Mouse (Mus musculus): ENCODE measurements around the gene Cox8c.

Cox8c gene

GRCm38 (mm10) chr12:102899091-102899490 lies at the start of gene Cox8c:
Gene Cox8c, plus strand, starts transcription at chr12:102899316.
- DNase-seq: no peak

DNA sequence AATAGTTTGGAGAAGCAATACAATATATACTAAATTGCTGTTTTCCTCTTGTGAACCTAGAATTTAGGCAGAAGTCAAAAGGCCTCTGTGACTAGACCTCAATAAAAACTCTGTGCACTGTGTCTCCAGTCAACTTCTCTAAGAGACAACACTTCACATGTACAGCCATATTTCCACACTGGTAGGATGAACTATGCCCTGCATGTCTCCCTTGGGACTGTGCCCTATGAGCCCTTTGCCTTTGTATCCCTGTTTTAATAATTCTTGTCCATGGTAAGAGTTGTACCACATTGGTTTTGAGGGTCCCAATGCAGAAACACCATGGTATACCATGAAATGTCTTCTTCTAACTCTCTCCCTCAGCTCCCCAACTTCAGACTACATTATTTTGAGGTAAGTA lies 38.3 kb upstream of the Cox8c start:
- no peak for DNase-seq

GRCm38 (mm10) chr12:102869802-102870201 lies 29.3 kb upstream of the Cox8c start:
- DNase-seq: no peak

DNA sequence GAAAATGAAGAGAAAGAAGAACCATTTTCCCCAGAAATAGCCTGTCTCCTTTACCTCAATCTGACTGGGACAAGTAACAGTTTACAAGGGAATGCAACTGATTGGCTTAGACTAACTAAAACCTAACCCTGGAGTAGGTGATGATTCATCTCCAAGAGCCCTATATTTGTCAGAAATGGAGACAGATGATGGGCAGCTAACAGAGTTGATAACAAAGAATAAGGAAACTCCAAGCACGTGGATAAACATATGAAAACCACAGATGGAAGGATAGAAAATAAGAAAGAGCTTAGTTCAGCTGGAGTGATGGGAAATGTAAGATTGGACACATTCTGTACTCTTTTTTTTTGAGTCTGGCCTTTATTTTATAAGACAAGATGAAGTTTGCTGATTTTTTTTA lies 28.6 kb upstream of the Cox8c start:
- DNase-seq: no peak

GRCm38 (mm10) chr12:102877301-102878030 lies 21.6 kb upstream of the Cox8c start:
- DNase-seq: peak; percentile 34

DNA sequence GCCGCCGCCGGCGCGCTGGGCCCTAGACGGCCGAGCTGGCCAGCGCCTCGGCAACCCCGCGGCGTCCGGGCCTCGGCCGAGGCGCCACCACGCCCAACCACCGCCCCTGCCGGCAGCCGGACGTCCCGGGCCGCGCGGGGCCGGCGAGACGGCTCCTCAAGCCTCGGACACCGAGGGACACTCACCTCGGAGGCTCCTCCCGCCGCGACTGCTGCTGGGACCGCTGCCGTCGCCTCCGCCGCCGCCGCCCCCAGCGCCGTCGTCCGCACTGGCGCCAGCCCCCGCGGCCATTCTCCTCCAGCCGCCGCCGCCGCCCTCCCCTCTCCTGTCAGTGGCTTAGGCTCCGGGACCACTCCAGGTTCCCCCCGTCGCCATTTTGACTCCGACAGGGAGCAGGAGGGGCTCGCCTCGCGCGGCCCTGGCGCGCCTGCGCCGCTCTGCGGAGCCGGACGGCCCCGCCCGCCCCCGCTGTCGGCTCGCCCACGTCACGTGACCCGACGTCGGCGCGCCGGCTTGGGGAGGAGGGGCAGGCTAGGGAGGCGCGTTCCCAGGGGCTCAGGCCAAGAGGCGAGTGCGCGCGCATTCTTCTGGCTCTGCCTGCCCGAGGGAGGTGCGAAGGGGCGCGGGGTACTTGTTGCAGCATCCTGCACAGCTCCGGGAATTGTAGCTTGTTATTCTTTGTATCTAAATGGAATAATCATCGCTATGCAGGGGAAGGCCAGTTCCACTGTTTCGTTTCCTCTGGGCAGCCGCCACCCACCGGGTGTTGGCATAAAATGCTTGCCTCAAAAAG lies 20.9 kb upstream of the Cox8c start, which contains the start of gene Btbd7:
Btbd7 (minus strand) TSS at position 441 of the 793 bp plus-strand sequence.
- peak; percentile 96 for DNase-seq

DNA sequence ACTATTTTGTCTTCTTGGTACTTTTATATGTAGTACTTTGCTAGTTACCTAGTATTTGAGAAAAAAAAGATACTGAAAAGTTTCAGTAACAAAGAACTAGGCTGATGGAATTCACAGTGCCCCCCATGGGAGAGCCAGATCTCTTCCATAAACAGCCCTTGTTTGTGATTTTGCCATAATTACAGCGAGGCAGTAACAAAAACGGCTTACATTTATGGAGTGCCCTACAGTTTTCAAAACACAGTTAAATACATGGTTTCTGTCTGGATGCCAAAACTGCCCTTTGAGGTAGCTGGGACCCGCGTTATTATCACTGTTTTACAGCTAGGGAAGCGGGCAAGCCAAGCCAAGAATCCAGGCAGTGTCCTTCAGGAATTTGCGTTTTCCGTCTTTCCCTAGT lies 20.2 kb upstream of the Cox8c start:
- peak; percentile 32 for DNase-seq

DNA sequence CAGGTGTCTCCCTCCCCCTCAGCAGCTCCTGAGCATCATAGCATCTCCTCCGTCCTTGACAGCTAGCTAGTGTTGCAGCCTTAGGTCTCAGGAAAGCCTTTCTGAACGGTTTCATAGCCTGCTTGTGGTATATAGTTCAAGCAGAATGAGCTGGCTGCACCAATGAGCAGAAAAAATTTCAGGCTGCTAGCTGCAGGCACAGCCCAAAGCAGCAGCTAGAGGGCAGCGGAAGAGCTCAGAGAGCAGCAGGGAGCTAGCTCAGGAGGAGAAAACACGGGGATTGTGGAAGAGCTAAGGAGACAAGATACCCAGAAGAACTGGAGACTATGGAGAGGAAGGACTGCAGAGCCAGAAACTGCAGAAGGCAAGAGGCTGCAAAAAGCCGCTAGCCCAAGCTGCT lies 13.4 kb upstream of the Cox8c start:
- no peak for DNase-seq

GRCm38 (mm10) chr12:102887366-102887765 lies 11.8 kb upstream of the Cox8c start:
- no peak for DNase-seq

- DNase-seq: no peak
Observed at GRCm38 (mm10) chr12:102888568-102888967, 10.5 kb upstream of the Cox8c start.

GRCm38 (mm10) chr12:102908191-102908590 lies 9.1 kb downstream of the Cox8c start:
- no peak for DNase-seq

DNA sequence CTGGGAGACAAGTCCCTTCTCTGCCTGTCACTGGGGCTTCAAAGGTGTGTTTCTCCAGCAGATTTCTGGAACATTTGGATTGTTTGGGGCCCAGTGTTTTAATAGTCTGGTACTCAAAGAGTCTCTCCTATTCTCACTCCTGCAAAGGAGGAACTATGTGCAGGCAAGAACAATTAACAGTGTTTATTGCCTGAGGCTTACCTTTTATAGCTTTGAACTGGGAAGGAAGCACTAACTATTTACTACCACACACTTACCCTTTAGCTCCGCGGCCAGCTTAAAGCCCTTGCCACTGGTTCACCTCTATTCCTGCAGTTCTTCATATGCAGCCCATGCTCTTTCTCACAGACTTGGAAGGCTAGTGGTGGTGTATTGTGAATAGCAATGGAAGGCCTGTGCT lies 17.0 kb downstream of the Cox8c start:
- DNase-seq: no peak

GRCm38 (mm10) chr12:102929764-102930163 lies 30.6 kb downstream of the Cox8c start:
- DNase-seq: peak; percentile 48

DNA sequence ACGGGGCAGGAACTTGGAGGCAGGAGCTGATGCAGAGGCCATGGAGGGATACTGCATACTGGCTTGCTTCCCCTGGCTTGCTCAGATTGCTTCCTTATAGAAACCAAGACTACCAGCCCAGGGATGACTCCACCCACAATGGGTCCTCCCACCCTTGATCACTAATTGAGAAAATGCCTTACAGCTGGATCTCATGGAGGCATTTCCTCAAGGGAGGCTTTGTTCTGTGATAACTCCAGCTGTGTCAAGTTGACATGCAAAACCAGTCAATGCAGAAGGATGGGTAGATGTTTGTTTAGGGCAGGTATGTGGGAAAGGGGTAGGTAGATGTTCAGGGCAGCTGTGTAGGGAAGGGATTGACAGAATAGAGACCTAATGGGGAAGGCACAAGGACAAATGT lies 31.2 kb downstream of the Cox8c start:
- DNase-seq: no peak

GRCm38 (mm10) chr12:102930789-102931188 lies 31.7 kb downstream of the Cox8c start:
- no peak for DNase-seq

- DNase-seq: no peak
Observed at GRCm38 (mm10) chr12:102935892-102936291, 36.8 kb downstream of the Cox8c start.

- no peak for DNase-seq
Observed at GRCm38 (mm10) chr12:102945571-102945970, 46.5 kb downstream of the Cox8c start.

- no peak for DNase-seq
Observed at GRCm38 (mm10) chr12:102947826-102948225, 48.7 kb downstream of the Cox8c start.

DNA sequence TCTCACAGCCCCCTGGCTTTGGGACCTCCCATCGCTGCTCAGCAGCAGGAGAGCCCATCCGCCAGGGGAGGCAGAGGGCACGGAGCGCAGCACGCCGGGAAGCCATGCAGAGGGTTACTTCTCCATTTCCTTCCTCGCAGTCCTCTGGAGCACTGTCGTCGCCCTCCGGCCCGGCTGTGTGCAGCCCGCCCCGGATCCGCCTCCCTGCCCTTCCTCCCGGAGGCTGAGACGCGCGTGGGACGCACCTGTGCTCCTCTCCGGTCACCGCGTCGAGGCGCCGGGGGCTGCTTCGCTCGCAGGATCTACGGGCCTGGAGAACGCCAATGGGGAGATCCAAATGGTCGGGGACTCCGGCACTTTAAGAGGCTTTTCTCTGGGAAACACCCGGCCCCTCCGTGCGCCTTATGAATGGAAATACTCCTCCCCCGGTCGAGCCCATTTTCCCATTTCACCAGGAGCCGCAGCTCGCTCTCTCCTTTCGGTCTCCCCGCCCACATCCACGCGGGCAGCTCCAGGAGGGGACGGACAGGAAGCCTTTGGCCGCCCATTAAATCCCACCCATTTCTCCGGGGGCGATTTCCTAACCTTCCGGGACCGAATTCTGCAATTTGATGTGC lies 49.8 kb downstream of the Cox8c start, which contains the start of gene Unc79:
Unc79 (plus strand) TSS at position 82 of the 617 bp plus-strand sequence.
- DNase-seq: peak; percentile 5

- DNase-seq: peak; percentile 12
Observed at GRCm38 (mm10) chr12:102949395-102950208, 50.5 kb downstream of the Cox8c start.

All from kidney, adult 9 months (tissue).